Mouse (Mus musculus) T-helper 2 cell (primary cell): ENCODE measurements around the gene Cacna1g.

ENCODE experiments used
- in situ Hi-C: fragments of 300-600 bp; cut with MboI, MseI; formaldehyde crosslinking; loops from one replicate; pipeline ENCODE4 v1.15.1; 2025; ENCODE audit warnings: high pct_unique_total_duplicates

Gene Cacna1g

GRCm38 (mm10) chr11:94362101-94362500 lies 111.9 kb downstream of the Cacna1g start:
- in situ Hi-C loops, result no loop called here

- in situ Hi-C loops, result no loop called here
These were observed 112.7 kb downstream of the Cacna1g start for GRCm38 (mm10) chr11:94361166-94361870.

- in situ Hi-C loops, result loop anchor here (10.0 kb wide), 1 partner anchor 396 kb away; no protein-coding TSS in a partner anchor
These were observed 114.8 kb downstream of the Cacna1g start for GRCm38 (mm10) chr11:94359168-94359567.
